7 mouse cellular contexts compared by ENCODE assay signal in genomic region chr13:113865806-113866205, GRCm38 (mm10).
DNase-seq lines count a peak whose midpoint lies in the region; ATAC-seq and TF ChIP-seq lines count a peak whose summit lies in the region.

No protein-coding gene starts in this region.

- no peaks in the 10 kb centered on the region for H3K36me3 ChIP-seq in testis, adult 2 months (ENCODE audit: control insufficient read depth, insufficient read depth, low read length)
- H3K36me3 ChIP-seq in embryonic facial prominence, embryonic 11.5 days (replicated peaks; ENCODE audit: control insufficient read depth, insufficient read depth, low read depth, low read length) = no peaks in the 10 kb centered on the region
- H3K36me3 ChIP-seq in liver, embryonic 12.5 days = no peaks in the 10 kb centered on the region

- WGBS in embryonic facial prominence, embryonic 11.5 days = 42% methylated on average over 7 of the region's 7 CpGs
- WGBS in liver, embryonic 12.5 days (ENCODE audit: insufficient replicate concordance) = 28% methylated on average over 7 of the region's 7 CpGs

- H3K4me2 ChIP-seq in embryonic facial prominence, embryonic 11.5 days (ENCODE audit: low read depth, low read length) = no peak overlapping the region
- H3K4me2 ChIP-seq in liver, embryonic 12.5 days = no peak overlapping the region; the same call in 1 of the 2 replicates

- H3K27ac ChIP-seq in testis, adult 2 months (ENCODE audit: control insufficient read depth, insufficient read depth, low read depth, low read length) = no peak overlapping the region
- no peak overlapping the region for H3K27ac ChIP-seq in embryonic facial prominence, embryonic 11.5 days (replicated peaks; ENCODE audit: low read depth, low read length)
- peak overlapping the region; percentile 72 for H3K27ac ChIP-seq in liver, embryonic 12.5 days

- no peaks in the 10 kb centered on the region for H3K9me3 ChIP-seq in embryonic facial prominence, embryonic 11.5 days (replicated peaks; ENCODE audit: control insufficient read depth, low read length)
- no peaks in the 10 kb centered on the region for H3K9me3 ChIP-seq in liver, embryonic 12.5 days (replicated peaks)

- peak; percentile 89; the same call in 1 of the 2 replicates for TF ChIP-seq CTCF in testis, adult 2 months (IDR thresholded peaks at IDR 0.05; ENCODE audit: control insufficient read depth, insufficient read depth, insufficient replicate concordance, low read depth, low read length)

- no peaks in the 10 kb centered on the region for H3K4me1 ChIP-seq in testis, adult 2 months (ENCODE audit: control insufficient read depth, insufficient read depth, low read length)
- H3K4me1 ChIP-seq in embryonic facial prominence, embryonic 11.5 days (ENCODE audit: control insufficient read depth, insufficient read depth, low read length) = no peaks in the 10 kb centered on the region
- peaks cover 62% of the 10 kb centered on the region for H3K4me1 ChIP-seq in liver, embryonic 12.5 days

- H3K27me3 ChIP-seq in testis, adult 2 months (ENCODE audit: control insufficient read depth, insufficient read depth, low read length) = no peaks in the 10 kb centered on the region
- H3K27me3 ChIP-seq in embryonic facial prominence, embryonic 11.5 days (ENCODE audit: control insufficient read depth, insufficient read depth, low read length) = no peaks in the 10 kb centered on the region
- H3K27me3 ChIP-seq in liver, embryonic 12.5 days (replicated peaks) = no peaks in the 10 kb centered on the region

- H3K4me3 ChIP-seq in testis, adult 2 months (ENCODE audit: control insufficient read depth, low read depth, low read length) = no peak overlapping the region
- H3K4me3 ChIP-seq in embryonic facial prominence, embryonic 11.5 days (ENCODE audit: low read depth, low read length) = no peak overlapping the region
- H3K4me3 ChIP-seq in liver, embryonic 12.5 days = no peak overlapping the region

- no peak for TF ChIP-seq POLR2A in testis, adult 2 months (IDR thresholded peaks at IDR 0.05; ENCODE audit: control insufficient read depth, low read depth, low read length)

- no peak for DNase-seq in testis, postnatal 14 days (ENCODE audit: low spot score)
- peak; percentile 58 to 62 for DNase-seq in adrenal gland, adult 18-20 months (ENCODE audit: low spot score in 2 of 2)
- peak; percentile 75 for DNase-seq in embryonic facial prominence, embryonic 11.5 days (ENCODE audit: low spot score)
- DNase-seq in induced T-regulatory cell, adult 2 months (ENCODE audit: low read depth) = peak; percentile 75
- DNase-seq in right cerebral cortex, adult 18-20 months = peak; percentile 53

- ATAC-seq in embryonic facial prominence, embryonic 11.5 days (replicated peaks; ENCODE audit: insufficient number of reproducible peaks, low FRiP score, low TSS enrichment, low read depth) = no peak
- no peak for ATAC-seq in liver, embryonic 12.5 days

- no peak overlapping the region for H3K9ac ChIP-seq in embryonic facial prominence, embryonic 11.5 days (replicated peaks; ENCODE audit: low read length)
- no peak overlapping the region for H3K9ac ChIP-seq in liver, embryonic 12.5 days
